Mouse (Mus musculus) forebrain, embryonic 14.5 days (tissue): ENCODE measurements at regions not wholly inside any gene's neighbourhood (a gene's known extent, or its start where the extent isn't known, plus 50 kb on each side); places are given as distances from the start of the nearest gene placed in this dataset.

Experiments
- ATAC-seq: fragments of 200-750 bp; cut with Nextera tagmentation; 2 replicates; pipeline ENCODE4 v1.8.0; 2017; ENCODE audit warnings: mild to moderate bottlenecking, moderate library complexity
- DNase-seq: peaks from one replicate; pipeline ENCODE4 v3.0.0-alpha.2; 2015; ENCODE audit warnings: low spot score
- H3K27ac ChIP-seq: fragments of 300-500 bp; sonication (generic); 2 replicates; pipeline ENCODE4 v1.5.1; 2014; ENCODE audit warnings: low read depth, mild to moderate bottlenecking, control low read depth, low read length, moderate library complexity
- H3K27me3 ChIP-seq: fragments of 300-500 bp; sonication (generic); replicated peaks from 2 replicates; pipeline ENCODE4 v1.6.1; 2014; ENCODE audit warnings: low read length, control low read depth, mixed read lengths; ENCODE audit not compliant: control insufficient read depth, insufficient read depth
- H3K36me3 ChIP-seq: fragments of 300-500 bp; sonication (generic); 2 replicates; pipeline ENCODE4 v1.6.1; 2014; ENCODE audit warnings: low read length, control low read depth; ENCODE audit not compliant: control insufficient read depth, insufficient read depth
- H3K4me1 ChIP-seq: fragments of 300-500 bp; sonication (generic); 2 replicates; pipeline ENCODE4 v1.6.1; 2014; ENCODE audit warnings: antibody characterized with exemption, low read length, control low read depth; ENCODE audit not compliant: control insufficient read depth, insufficient read depth
- H3K4me2 ChIP-seq: fragments of 300-500 bp; sonication (generic); 2 replicates; pipeline ENCODE4 v1.6.1; 2014; ENCODE audit warnings: mild to moderate bottlenecking, control low read depth, low read length
- H3K4me3 ChIP-seq: fragments of 300-500 bp; sonication (generic); 2 replicates; pipeline ENCODE4 v1.5.1; 2014; ENCODE audit warnings: low read depth, low read length, control low read depth
- H3K9ac ChIP-seq: fragments of 300-500 bp; sonication (generic); 2 replicates; pipeline ENCODE4 v1.6.1; 2014; ENCODE audit warnings: mild to moderate bottlenecking, low read length, control low read depth, moderate library complexity
- H3K9me3 ChIP-seq: fragments of 300-500 bp; sonication (generic); replicated peaks from 2 replicates; pipeline ENCODE4 v1.6.1; 2016; ENCODE audit warnings: low read length, control low read depth, mixed read lengths; ENCODE audit not compliant: control insufficient read depth
- WGBS: fragments of 180-500 bp; shearing (Covaris S2); extraction: QIAGEN DNeasy Blood & Tissue Kit; methylation state at CpG from one replicate; pipeline ENCODE4 v1.1.7; 2014; 5-methylcytosine and 5-hydroxymethylcytosine counted together

- Histone ChIP-seq H3K9ac (no peak overlapping the region), H3K27ac (no peak overlapping the region), H3K27me3 (no peaks in the 10 kb centered on the region), H3K4me2 (no peak overlapping the region), H3K9me3 (no peaks in the 10 kb centered on the region), H3K4me1 (no peaks in the 10 kb centered on the region), H3K36me3 (no peaks in the 10 kb centered on the region), H3K4me3 (no peak overlapping the region)
- WGBS: 63% methylated on average over 5 of the region's 5 CpGs
- ATAC-seq: no peak
- no peak for DNase-seq
Observed at GRCm38 (mm10) chr2:57934062-57934822, 63.4 kb upstream of the Galnt5 start.
